Mouse (Mus musculus) CH12.LX (cell line): ENCODE measurements around the gene Selenoo.

Experiments
- CTCF ChIP-seq, 2 experiments: IDR thresholded peaks in 1 of 2; conservative IDR thresholded peaks in 1 of 2; 2 replicates each; pipeline ENCODE4 v1.5.1; 2011 to 2012; ENCODE audit warnings: low read depth in 2 of 2, low read length in 2 of 2, improper control_type of control experiment in 1 of 2, inconsistent platforms in 1 of 2, mild to moderate bottlenecking in 1 of 2, moderate library complexity in 1 of 2
- ETS1 ChIP-seq: conservative IDR thresholded peaks from 2 replicates; pipeline ENCODE4 v1.6.1; 2012; ENCODE audit warnings: low read depth, mild to moderate bottlenecking, inconsistent platforms, low read length, improper control_type of control experiment, moderate library complexity

- TF ChIP-seq ETS1 = no peak
- TF ChIP-seq CTCF (conservative IDR thresholded peaks at IDR 0.05 in 1 of 2, IDR thresholded peaks at IDR 0.05 in 1 of 2; ENCODE audit: low read depth in 2 of 2, low read length in 2 of 2) = no peak
Measured at GRCm38 (mm10) chr15:89075478-89076147, 13.3 kb upstream of the Selenoo start.
